Mouse (Mus musculus) brain, embryonic 14.5 days (tissue): Measurements from ENCODE around the gene Hnrnpul2. TPM values are rescaled to one million over a fixed set of nuclear protein-coding genes. Genes with fewer than 3 reads are reported as not detected.

Source experiments
- DNase-seq: peaks from one replicate; pipeline ENCODE4 v3.0.0-alpha.2; 2011; ENCODE audit warnings: low read depth
- CTCF ChIP-seq: fragments of 200-500 bp; IDR thresholded peaks from 2 replicates; pipeline ENCODE4 v1.5.1; 2012; ENCODE audit warnings: inconsistent platforms, mild to moderate bottlenecking, moderate library complexity, borderline replicate concordance; ENCODE audit not compliant: insufficient read depth, insufficient read length; ENCODE audit errors: extremely low read depth
- POLR2A ChIP-seq: fragments of 200-500 bp; IDR thresholded peaks from 2 replicates; pipeline ENCODE4 v1.6.1; 2012; ENCODE audit warnings: mild to moderate bottlenecking, inconsistent platforms, borderline replicate concordance; ENCODE audit not compliant: poor library complexity, insufficient read depth, insufficient read length, severe bottlenecking; ENCODE audit errors: extremely low read depth
- polyA plus RNA-seq: library from polyadenylated mRNA; depleted of rRNA; stranded (reverse); fragments of >200 nt; gene quantifications from 2 replicates; pipeline ENCODE4 v1.2.3, GENCODE M21; 2012; rRNA removed

Gene Hnrnpul2
- polyA plus RNA-seq, 1 experiment: 85.5 TPM

- no peak for DNase-seq
- no peak for TF ChIP-seq POLR2A
- TF ChIP-seq CTCF: no peak
Observed at GRCm38 (mm10) chr19:8872266-8872840, 52.5 kb downstream of the Hnrnpul2 start.

GRCm38 (mm10) chr19:8875031-8875430 is 55.2 kb downstream of the Hnrnpul2 start:
- no peak for TF ChIP-seq POLR2A
- no peak for TF ChIP-seq CTCF
- DNase-seq: no peak

- TF ChIP-seq CTCF (no peak), POLR2A (peak; percentile 56; the same call in 1 of the 2 replicates)
Observed at GRCm38 (mm10) chr19:8880311-8881033, 60.7 kb downstream of the Hnrnpul2 start, which contains the start of gene Uqcc3. Uqcc3 (minus strand) TSS chr19:8880923.

GRCm38 (mm10) chr19:8881034-8881392 is 61.2 kb downstream of the Hnrnpul2 start:
- TF ChIP-seq POLR2A (no peak), CTCF (no peak)
- DNase-seq: no peak

More at GRCm38 (mm10) chr19:8880311-8881033, 60.7 kb downstream of the Hnrnpul2 start, which contains the start of gene Uqcc3:
- DNase-seq: peak; percentile 96

GRCm38 (mm10) chr19:8883616-8884015 is 63.8 kb downstream of the Hnrnpul2 start, which contains the start of the genes Lbhd1 and Gm49403:
Lbhd1 (plus strand) TSS chr19:8883732.
Gm49403 (plus strand) TSS chr19:8883930.
- no peak for TF ChIP-seq CTCF
- TF ChIP-seq POLR2A: no peak
- DNase-seq: no peak

Other genes starting within 250 kb of the Hnrnpul2 start
- gene Slc22a8, start 228.8 kb upstream of the Hnrnpul2 start, polyA plus RNA-seq: 6.7 and 8.0 TPM in 2 replicates
- gene Slc22a6, start 202.0 kb upstream of the Hnrnpul2 start, polyA plus RNA-seq: 12.2 and 13.2 TPM in 2 replicates
- gene Chrm1, start 156.2 kb upstream of the Hnrnpul2 start, polyA plus RNA-seq: 1.5 and 2.5 TPM in 2 replicates
- 147 and 159 TPM in 2 replicates for gene Slc3a2, start 96.6 kb upstream of the Hnrnpul2 start, polyA plus RNA-seq
- gene Wdr74, start 84.2 kb upstream of the Hnrnpul2 start, polyA plus RNA-seq: 57.3 and 65.8 TPM in 2 replicates
- 1.9 and 2.4 TPM in 2 replicates for gene 1700092M07Rik, start 79.3 kb upstream of the Hnrnpul2 start, polyA plus RNA-seq
- 117 TPM in 2 replicates for gene Stx5a, start 78.6 kb upstream of the Hnrnpul2 start, polyA plus RNA-seq
- gene Nxf1, start 62.9 kb upstream of the Hnrnpul2 start, polyA plus RNA-seq: 176 and 264 TPM in 2 replicates
- gene Tmem223, start 49.0 kb upstream of the Hnrnpul2 start, polyA plus RNA-seq: 224 and 402 TPM in 2 replicates
- 25.4 and 37.6 TPM in 2 replicates for gene Tmem179b, start 45.5 kb upstream of the Hnrnpul2 start, polyA plus RNA-seq
- 27.6 and 29.8 TPM in 2 replicates for gene Taf6l, start 33.6 kb upstream of the Hnrnpul2 start, polyA plus RNA-seq
- 112 and 163 TPM in 2 replicates for gene Polr2g, start 21.4 kb upstream of the Hnrnpul2 start, polyA plus RNA-seq
- gene Zbtb3, start 17.5 kb upstream of the Hnrnpul2 start, polyA plus RNA-seq: 5.9 and 7.9 TPM in 2 replicates
- 53.6 and 57.3 TPM in 2 replicates for gene Ttc9c, start 677 bp upstream of the Hnrnpul2 start, polyA plus RNA-seq
- gene AC129217.1, start 9.8 kb downstream of the Hnrnpul2 start, polyA plus RNA-seq: 1.1 TPM in 1 of 2 replicates, not detected in the other
- 92.6 and 101 TPM in 2 replicates for gene Bscl2, start 17.5 kb downstream of the Hnrnpul2 start, polyA plus RNA-seq
- gene Gng3, start 19.2 kb downstream of the Hnrnpul2 start, polyA plus RNA-seq: 187 and 233 TPM in 2 replicates
- gene Lrrn4cl, start 30.8 kb downstream of the Hnrnpul2 start, polyA plus RNA-seq: 0.90 and 1.4 TPM in 2 replicates
- gene Ubxn1, start 51.5 kb downstream of the Hnrnpul2 start, polyA plus RNA-seq: 105 and 111 TPM in 2 replicates
- 45.4 and 46.9 TPM in 2 replicates for gene Uqcc3, start 60.9 kb downstream of the Hnrnpul2 start, polyA plus RNA-seq
- gene Lbhd1, start 63.7 kb downstream of the Hnrnpul2 start, polyA plus RNA-seq: 5.5 and 6.8 TPM in 2 replicates
- not detected in 2 replicates for gene Gm49403, start 63.9 kb downstream of the Hnrnpul2 start, polyA plus RNA-seq
- gene 1810009A15Rik, start 68.8 kb downstream of the Hnrnpul2 start, polyA plus RNA-seq: 43.0 and 52.4 TPM in 2 replicates
- gene Gm49416, start 68.9 kb downstream of the Hnrnpul2 start, polyA plus RNA-seq: 0.23 and 0.33 TPM in 2 replicates
- 31.4 and 37.1 TPM in 2 replicates for gene Ints5, start 73.0 kb downstream of the Hnrnpul2 start, polyA plus RNA-seq
- gene Ganab, start 78.1 kb downstream of the Hnrnpul2 start, polyA plus RNA-seq: 155 and 182 TPM in 2 replicates
- 136 and 174 TPM in 2 replicates for gene B3gat3, start 100.4 kb downstream of the Hnrnpul2 start, polyA plus RNA-seq
- 2.4 and 2.5 TPM in 2 replicates for gene Rom1, start 109.3 kb downstream of the Hnrnpul2 start, polyA plus RNA-seq
- gene Eml3, start 109.5 kb downstream of the Hnrnpul2 start, polyA plus RNA-seq: 14.7 and 17.5 TPM in 2 replicates
- gene Mta2, start 121.9 kb downstream of the Hnrnpul2 start, polyA plus RNA-seq: 35.1 and 57.9 TPM in 2 replicates
- gene Tut1, start 133.8 kb downstream of the Hnrnpul2 start, polyA plus RNA-seq: 25.3 and 31.5 TPM in 2 replicates
- gene Eef1g, start 147.0 kb downstream of the Hnrnpul2 start, polyA plus RNA-seq: 371 and 527 TPM in 2 replicates
- 2.5 and 6.0 TPM in 2 replicates for gene Ahnak, start 169.3 kb downstream of the Hnrnpul2 start, polyA plus RNA-seq